Mouse (Mus musculus) neutrophil, adult 5-6 weeks (primary cell): ENCODE data around the gene Myl9. TPM values are rescaled to one million over a fixed set of nuclear protein-coding genes. Genes with fewer than 3 reads are reported as not detected.
A peak's percentile ranks its signal among the peaks of the same experiment; 100 is the strongest.

Experiments used
- ATAC-seq: fragments of 151-379, 151-347 bp; 2 replicates; pipeline ENCODE4 v1.8.0; 2017; ENCODE audit warnings: mild to moderate bottlenecking, moderate TSS enrichment; ENCODE audit not compliant: insufficient number of reproducible peaks, poor library complexity, low FRiP score, severe bottlenecking; ENCODE audit errors: extremely low read depth
- total RNA-seq: library from RNA; stranded (forward); fragments of 200-1000 nt; gene quantifications from 2 replicates; pipeline ENCODE4 v1.2.3, GENCODE M21; 2017

Myl9 gene
- 22.3 and 27.6 TPM in 2 replicates for total RNA-seq

DNA sequence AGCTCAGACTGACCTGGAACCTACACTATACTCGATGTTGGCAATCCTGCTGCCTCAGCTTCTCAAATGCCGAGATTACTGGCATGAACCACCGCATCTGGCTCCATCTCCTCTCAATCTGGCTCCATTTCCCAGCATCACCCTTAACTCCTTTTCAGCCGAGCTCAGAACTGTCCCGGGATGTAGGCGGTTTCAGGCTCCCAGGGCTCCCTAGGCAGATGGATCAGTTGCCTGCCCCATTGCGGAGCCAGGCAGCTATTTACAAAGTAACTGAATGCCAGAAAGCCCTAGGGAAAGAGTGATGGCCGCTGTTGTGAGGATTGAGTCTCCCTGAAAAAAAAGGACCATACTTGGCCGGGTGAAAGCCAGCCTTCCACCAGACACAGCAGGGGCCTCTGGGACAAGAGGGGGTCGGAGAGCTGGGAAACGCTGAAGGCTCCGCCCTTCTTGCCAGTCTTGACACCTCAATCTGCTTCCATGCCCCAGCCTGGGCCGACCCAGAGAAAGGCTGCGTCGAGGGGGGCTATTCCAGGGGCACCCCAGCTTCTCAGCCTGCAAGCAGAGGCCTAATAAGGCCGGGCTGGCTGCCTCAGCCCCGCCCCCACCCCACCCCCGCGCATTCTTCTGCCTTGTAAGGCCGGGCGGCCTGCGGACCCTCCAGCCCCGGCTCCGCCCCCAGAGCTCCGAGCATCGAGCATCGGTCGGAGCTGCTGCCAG, at the start of gene Myl9:
TSS of gene Myl9 (plus strand) at position 683 of the 717 bp plus-strand sequence.
- no peak for ATAC-seq

DNA sequence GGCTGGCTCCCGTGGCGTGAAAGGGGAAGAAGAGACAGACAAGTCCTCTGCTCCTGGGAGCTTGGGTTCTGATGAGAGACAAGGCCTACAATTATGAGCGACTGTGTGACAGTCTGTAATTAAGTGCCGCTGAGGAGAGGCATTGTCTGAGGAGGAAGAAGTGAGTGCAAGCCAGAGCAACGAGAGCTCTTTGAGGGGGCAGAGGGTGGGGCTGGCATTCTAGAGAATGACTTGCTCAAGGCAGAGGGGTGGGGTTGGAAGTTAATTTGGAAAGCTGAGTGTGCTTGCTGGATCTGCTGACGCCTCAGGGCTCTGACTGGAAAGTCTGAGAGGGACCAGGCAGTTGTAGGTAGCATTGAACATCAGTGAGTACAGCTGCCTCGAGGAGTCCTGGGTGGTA, 48.9 kb upstream of the Myl9 start:
- ATAC-seq, result no peak

- ATAC-seq, result no peak
Measured at GRCm38 (mm10) chr2:156726878-156727277, 48.3 kb upstream of the Myl9 start.

- ATAC-seq, result peak; percentile 45
Measured at GRCm38 (mm10) chr2:156729537-156730469, 45.4 kb upstream of the Myl9 start.

GRCm38 (mm10) chr2:156730501-156730921, 44.7 kb upstream of the Myl9 start:
- ATAC-seq, result peak; percentile 17; the same call in 1 of the 2 replicates

DNA sequence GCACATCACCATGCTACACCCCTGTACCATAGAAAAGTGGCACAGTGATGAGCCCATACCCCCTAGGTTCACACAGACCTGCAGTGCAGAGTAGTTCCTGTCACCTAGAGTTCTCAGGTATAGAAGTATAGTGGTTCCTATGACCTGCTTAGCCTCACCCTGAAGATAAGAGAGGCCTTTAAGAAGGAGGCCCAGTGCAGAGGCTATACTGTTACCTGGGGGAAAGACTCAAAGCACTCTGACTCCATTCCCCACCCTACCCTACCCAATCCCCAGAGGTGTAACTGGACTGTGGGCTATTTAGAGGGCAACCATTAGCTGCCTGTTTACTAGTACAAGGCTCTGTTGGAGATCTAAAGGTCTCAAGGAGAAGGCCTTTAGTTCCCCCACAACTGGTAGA, 43.6 kb upstream of the Myl9 start:
- ATAC-seq, result no peak

DNA sequence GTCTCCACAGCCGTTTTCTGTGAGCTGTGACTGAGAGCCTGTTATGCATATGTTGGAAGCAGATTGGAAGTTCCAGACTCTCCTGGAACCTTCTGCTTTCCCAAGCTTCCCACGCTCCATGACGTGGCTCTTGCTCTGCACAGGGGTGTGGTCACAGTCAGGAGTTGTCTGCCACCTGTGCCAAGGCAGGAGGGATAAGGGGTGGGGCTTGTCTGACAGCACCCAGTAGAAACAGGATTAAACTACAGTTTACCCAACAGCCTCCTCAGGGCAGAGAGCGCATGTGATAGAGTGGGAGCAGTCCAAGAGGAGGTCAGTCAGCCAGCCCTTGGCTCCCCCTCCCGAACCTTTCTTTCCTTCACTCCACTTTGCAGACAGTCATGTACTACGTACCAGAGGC, 43.1 kb upstream of the Myl9 start:
- no peak for ATAC-seq

DNA sequence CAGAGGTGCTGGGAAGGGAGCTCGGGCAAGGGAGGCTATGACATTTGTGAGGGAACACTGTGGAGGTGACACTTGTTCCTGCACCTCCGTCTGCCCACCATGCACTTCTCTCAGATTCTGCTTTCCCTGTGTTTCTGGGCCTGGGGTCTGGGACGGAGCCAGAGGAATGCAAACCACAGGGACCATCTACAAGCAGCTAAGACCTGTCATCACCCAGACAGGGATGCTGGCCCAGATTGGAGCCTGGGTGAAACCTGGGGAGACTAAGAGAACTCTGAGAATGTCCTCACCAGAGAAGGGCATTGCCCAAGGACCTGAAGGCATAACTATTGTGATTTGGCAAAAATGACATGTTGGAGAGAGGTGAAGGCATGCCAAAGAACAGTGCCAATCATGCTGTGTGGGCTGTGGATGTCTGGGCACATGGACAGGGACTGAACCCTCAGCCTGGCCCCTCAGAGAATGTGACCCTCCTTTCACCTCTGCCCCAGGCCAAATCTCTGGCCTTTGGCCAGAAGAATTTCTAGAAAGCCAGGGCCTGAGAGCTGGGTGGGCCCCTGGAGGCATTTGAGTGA, 39.4 kb upstream of the Myl9 start:
- no peak for ATAC-seq

- ATAC-seq, result no peak
Measured at GRCm38 (mm10) chr2:156736846-156737245, 38.4 kb upstream of the Myl9 start.

DNA sequence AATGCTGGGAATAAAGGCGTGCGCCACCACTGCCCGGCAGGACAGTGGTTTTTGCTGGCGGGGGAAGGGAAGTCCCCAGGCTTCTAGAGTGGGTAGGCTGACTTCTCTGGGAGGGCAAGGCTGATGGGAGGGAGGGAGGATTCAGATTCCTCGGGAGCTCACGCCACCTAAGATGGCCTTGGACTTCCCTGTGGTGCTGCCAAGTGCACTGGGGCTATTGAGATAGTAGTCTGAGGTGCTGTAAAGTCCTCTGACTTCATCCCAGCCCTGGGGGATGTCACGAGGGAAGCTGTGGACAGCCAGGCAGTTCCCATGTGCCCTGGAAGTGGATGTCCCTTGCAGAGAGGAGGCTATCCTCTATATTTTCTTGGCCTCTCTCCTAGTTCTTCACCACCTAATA, 37.2 kb upstream of the Myl9 start:
- ATAC-seq, result no peak

DNA sequence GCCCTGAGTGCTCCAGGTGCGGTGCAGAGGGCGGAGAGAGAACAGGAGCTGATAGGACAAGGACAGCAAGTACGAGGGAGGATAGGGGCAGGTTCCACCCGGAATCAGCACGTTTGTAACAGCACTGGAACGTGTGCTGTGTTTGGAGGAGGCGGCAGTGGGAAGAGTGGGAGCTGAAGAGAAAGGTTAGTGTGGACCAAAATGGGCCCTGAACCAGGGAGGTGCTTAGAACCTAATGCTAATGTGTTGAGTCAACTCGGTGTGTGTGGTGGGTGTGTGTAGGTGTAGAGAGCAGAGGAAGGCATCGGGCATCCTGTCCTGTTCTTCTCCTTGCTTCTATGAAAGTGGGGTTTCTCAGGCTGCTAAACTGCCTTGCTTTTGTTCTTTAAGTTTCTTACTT, 34.0 kb upstream of the Myl9 start:
- ATAC-seq, result no peak

DNA sequence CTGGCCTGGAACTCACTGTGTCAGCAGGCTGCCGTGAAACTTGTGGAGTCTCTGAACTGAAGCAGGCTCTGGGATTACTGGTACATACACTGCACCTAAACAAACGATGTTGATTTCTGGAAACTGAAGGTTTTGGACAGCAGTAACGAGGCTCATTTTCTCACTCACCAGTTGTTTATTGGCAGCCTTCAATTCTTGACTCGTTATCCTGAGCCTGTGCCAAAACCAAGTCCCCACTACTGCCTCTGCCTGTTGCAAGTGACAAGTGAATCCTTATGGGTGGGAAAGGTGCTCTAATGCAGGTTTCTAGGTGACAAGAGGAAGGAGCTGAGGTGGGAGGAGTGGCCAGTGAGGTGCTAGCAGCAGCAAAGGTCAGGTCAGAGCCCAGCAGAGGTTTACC, 33.2 kb upstream of the Myl9 start:
- no peak for ATAC-seq

DNA sequence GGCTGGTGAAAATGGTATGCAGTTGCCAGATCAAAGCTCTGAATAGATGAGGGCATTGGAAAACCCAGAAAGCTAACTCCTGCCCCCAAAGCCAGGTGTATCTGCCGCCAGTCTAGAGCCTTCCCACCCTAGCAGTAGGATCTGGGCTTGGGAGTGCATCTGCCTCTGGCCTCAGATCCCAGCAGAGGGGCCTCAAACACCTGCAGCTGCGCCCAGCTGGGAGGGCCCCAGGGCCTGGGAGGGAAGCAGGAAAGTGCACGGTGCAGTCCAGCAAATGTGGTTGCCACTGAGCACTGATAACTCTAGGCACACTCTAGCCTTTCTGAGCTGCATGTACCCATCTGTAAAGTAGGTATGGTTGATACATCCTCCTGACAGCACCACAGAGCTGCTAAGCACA, 32.0 kb upstream of the Myl9 start:
- no peak for ATAC-seq

DNA sequence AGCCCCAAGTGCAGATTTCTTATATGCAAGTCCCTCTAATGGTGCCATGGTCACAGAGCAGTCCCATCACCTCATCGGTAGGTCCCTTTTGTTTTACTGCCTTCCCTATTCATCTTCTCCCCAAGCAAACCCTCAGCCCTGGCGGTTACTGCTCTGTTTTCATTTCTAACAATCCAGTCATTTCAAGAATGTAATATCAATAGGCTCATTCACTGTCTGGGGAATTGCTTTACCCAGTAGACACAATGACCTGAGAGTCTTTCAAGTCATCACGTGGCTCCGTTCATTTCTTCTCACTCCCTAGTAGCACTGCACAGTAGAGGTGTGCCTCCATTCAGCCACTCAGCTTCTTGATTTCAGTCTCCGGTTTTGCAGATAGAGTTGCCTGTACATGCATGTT, 30.8 kb upstream of the Myl9 start:
- no peak for ATAC-seq

- ATAC-seq, result no peak
Measured at GRCm38 (mm10) chr2:156747315-156747714, 27.9 kb upstream of the Myl9 start.

DNA sequence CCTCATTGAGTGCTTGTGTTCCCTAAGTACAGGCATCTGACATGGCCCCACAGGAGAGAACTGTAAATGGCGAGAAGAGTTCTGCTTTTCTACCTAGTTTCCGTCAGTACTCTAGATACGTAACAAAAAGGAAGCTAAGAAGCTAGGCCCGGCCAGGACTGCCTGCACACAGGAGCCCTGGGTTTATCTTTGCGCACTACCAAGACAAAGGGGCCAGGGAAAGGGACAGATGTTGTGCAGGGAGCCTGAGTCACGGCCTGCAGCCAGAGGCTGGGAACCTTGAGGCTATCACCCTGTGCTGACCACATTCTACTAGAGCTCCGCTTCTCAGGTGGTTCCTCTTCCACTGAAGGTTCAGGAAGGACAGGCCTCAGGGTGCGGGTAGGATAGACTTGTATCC, 25.5 kb upstream of the Myl9 start:
- ATAC-seq, result no peak

- no peak for ATAC-seq
Measured at GRCm38 (mm10) chr2:156756937-156757336, 18.3 kb upstream of the Myl9 start.

DNA sequence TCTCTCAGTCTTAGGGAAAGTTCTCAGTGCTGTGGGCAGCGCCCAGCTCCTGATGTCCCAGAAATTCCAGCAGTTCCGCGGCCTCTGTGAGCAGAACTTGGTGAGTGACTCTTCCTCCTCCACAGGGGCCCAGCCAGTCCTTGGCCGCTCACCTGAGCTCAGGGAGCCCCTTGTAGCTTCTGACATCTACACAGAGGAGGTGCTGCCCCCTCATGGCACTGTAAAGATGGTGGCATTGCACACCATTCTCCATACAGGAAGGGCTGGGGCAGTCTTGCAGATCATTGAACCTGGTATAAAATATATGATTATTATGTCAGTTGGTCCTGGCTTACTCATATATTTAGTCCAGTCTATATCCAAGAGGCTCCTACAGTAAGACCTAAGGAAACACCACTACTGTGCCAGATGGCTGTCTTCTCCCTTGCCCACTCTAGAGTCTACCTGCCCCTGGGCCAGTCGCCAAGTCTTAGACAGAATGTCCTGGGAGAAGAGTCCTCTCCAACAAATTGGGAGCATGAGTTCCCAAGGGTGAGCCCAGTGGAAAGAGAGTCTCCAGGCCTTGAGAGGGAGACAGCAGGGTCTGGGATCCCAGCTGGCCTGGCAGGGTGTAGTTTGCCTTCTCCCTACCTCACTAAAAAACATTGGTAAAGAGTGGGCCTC, 14.2 kb upstream of the Myl9 start:
- no peak for ATAC-seq

- ATAC-seq, result no peak
Measured at GRCm38 (mm10) chr2:156761521-156762278, 13.5 kb upstream of the Myl9 start.
